Mouse (Mus musculus) megakaryocyte-erythroid progenitor cell, adult 5-6 weeks (primary cell): Measurements from ENCODE around the gene Cyp21a1. TPM values are rescaled to one million over a fixed set of nuclear protein-coding genes. Genes with fewer than 3 reads are reported as not detected.

Experiments
- total RNA-seq, 2 experiments: library from RNA; stranded (forward) in 1 of 2; stranded (reverse) in 1 of 2; fragments of 200-1000, 215-1000 nt in 1 of 2; fragments of >200 nt in 1 of 2; fragmentation: Nextera tagmentation in 1 of 2; gene quantifications; 2 replicates each; pipeline ENCODE4 v1.2.3; 2014 to 2017

Gene Cyp21a1
- total RNA-seq, 2 experiments from 2014 or later = not detected

Other genes with a start within 250 kb of the Cyp21a1 start
Only the 30 nearest of the 34 such genes appear.
- gene Gpsm3, start 214.8 kb downstream of the Cyp21a1 start, total RNA-seq (2014; fragmentation: Nextera tagmentation) = 28.0 and 33.0 TPM in 2 replicates
- 7.8 and 11.2 TPM in 2 replicates for gene Gpsm3, start 214.8 kb downstream of the Cyp21a1 start, total RNA-seq (2017)
- 31.1 and 31.3 TPM in 2 replicates for gene Pbx2, start 213.3 kb downstream of the Cyp21a1 start, total RNA-seq (2014; fragmentation: Nextera tagmentation)
- gene Pbx2, start 213.3 kb downstream of the Cyp21a1 start, total RNA-seq (2017) = 23.2 and 31.1 TPM in 2 replicates
- 2.6 and 6.6 TPM in 2 replicates for gene Ager, start 206.7 kb downstream of the Cyp21a1 start, total RNA-seq (2014; fragmentation: Nextera tagmentation)
- 0.57 TPM in 1 of 2 replicates, not detected in the other for gene Ager, start 206.7 kb downstream of the Cyp21a1 start, total RNA-seq (2017)
- gene Rnf5, start 200.9 kb downstream of the Cyp21a1 start, total RNA-seq (2014; fragmentation: Nextera tagmentation) = 46.9 and 66.2 TPM in 2 replicates
- gene Rnf5, start 200.9 kb downstream of the Cyp21a1 start, total RNA-seq (2017) = 13.4 and 20.0 TPM in 2 replicates
- 76.3 and 104 TPM in 2 replicates for gene Agpat1, start 200.3 kb downstream of the Cyp21a1 start, total RNA-seq (2014; fragmentation: Nextera tagmentation)
- gene Agpat1, start 200.3 kb downstream of the Cyp21a1 start, total RNA-seq (2017) = 19.0 and 51.2 TPM in 2 replicates
- 0.96 and 2.1 TPM in 2 replicates for gene Egfl8, start 188.6 kb downstream of the Cyp21a1 start, total RNA-seq (2014; fragmentation: Nextera tagmentation)
- gene Egfl8, start 188.6 kb downstream of the Cyp21a1 start, total RNA-seq (2017) = 2.6 TPM in 1 of 2 replicates, not detected in the other
- 31.3 and 35.4 TPM in 2 replicates for gene Ppt2, start 176.1 kb downstream of the Cyp21a1 start, total RNA-seq (2014; fragmentation: Nextera tagmentation)
- gene Ppt2, start 176.1 kb downstream of the Cyp21a1 start, total RNA-seq (2017) = 10.4 and 17.0 TPM in 2 replicates
- 0.59 TPM in 1 of 2 replicates, not detected in the other for gene Prrt1, start 175.0 kb downstream of the Cyp21a1 start, total RNA-seq (2014; fragmentation: Nextera tagmentation)
- 0.75 TPM in 1 of 2 replicates, not detected in the other for gene Prrt1, start 175.0 kb downstream of the Cyp21a1 start, total RNA-seq (2017)
- gene Fkbpl, start 159.8 kb downstream of the Cyp21a1 start, total RNA-seq (2014; fragmentation: Nextera tagmentation) = 5.5 TPM in 2 replicates
- gene Fkbpl, start 159.8 kb downstream of the Cyp21a1 start, total RNA-seq (2017) = 14.7 and 26.2 TPM in 2 replicates
- gene Atf6b, start 157.4 kb downstream of the Cyp21a1 start, total RNA-seq (2014; fragmentation: Nextera tagmentation) = 20.6 and 31.3 TPM in 2 replicates
- 8.7 and 11.5 TPM in 2 replicates for gene Atf6b, start 157.4 kb downstream of the Cyp21a1 start, total RNA-seq (2017)
- not detected in 2 replicates for gene Tnxb, start 134.0 kb downstream of the Cyp21a1 start, total RNA-seq (2014; fragmentation: Nextera tagmentation)
- not detected in 2 replicates for gene Tnxb, start 134.0 kb downstream of the Cyp21a1 start, total RNA-seq (2017)
- gene C4b, start 60.7 kb downstream of the Cyp21a1 start, total RNA-seq (2014; fragmentation: Nextera tagmentation) = not detected in 2 replicates
- gene C4b, start 60.7 kb downstream of the Cyp21a1 start, total RNA-seq (2017) = not detected in 2 replicates
- 26.8 and 48.2 TPM in 2 replicates for gene Stk19, start 32.4 kb upstream of the Cyp21a1 start, total RNA-seq (2014; fragmentation: Nextera tagmentation)
- 14.8 and 30.6 TPM in 2 replicates for gene Stk19, start 32.4 kb upstream of the Cyp21a1 start, total RNA-seq (2017)
- gene Dxo, start 32.5 kb upstream of the Cyp21a1 start, total RNA-seq (2014; fragmentation: Nextera tagmentation) = 60.8 and 63.4 TPM in 2 replicates
- 24.4 and 28.1 TPM in 2 replicates for gene Dxo, start 32.5 kb upstream of the Cyp21a1 start, total RNA-seq (2017)
- 57.6 and 64.6 TPM in 2 replicates for gene Skiv2l, start 45.6 kb upstream of the Cyp21a1 start, total RNA-seq (2014; fragmentation: Nextera tagmentation)
- gene Skiv2l, start 45.6 kb upstream of the Cyp21a1 start, total RNA-seq (2017) = 21.0 and 24.2 TPM in 2 replicates
- gene Nelfe, start 45.8 kb upstream of the Cyp21a1 start, total RNA-seq (2014; fragmentation: Nextera tagmentation) = 59.5 and 64.1 TPM in 2 replicates
- gene Nelfe, start 45.8 kb upstream of the Cyp21a1 start, total RNA-seq (2017) = 21.0 and 29.6 TPM in 2 replicates
- not detected in 2 replicates for gene Cfb, start 58.0 kb upstream of the Cyp21a1 start, total RNA-seq (2014; fragmentation: Nextera tagmentation)
- not detected in 2 replicates for gene Cfb, start 58.0 kb upstream of the Cyp21a1 start, total RNA-seq (2017)
- 8.0 and 9.4 TPM in 2 replicates for gene Zbtb12, start 74.9 kb upstream of the Cyp21a1 start, total RNA-seq (2014; fragmentation: Nextera tagmentation)
- gene Zbtb12, start 74.9 kb upstream of the Cyp21a1 start, total RNA-seq (2017) = 4.7 and 10.1 TPM in 2 replicates
- not detected in 2 replicates for gene Gm20547, start 77.5 kb upstream of the Cyp21a1 start, total RNA-seq (2014; fragmentation: Nextera tagmentation)
- not detected in 2 replicates for gene Gm20547, start 77.5 kb upstream of the Cyp21a1 start, total RNA-seq (2017)
- gene C2, start 93.7 kb upstream of the Cyp21a1 start, total RNA-seq (2014; fragmentation: Nextera tagmentation) = 8.6 TPM in 1 of 2 replicates, not detected in the other
- gene C2, start 93.7 kb upstream of the Cyp21a1 start, total RNA-seq (2017) = 5.7 and 7.4 TPM in 2 replicates
- gene Ehmt2, start 93.9 kb upstream of the Cyp21a1 start, total RNA-seq (2014; fragmentation: Nextera tagmentation) = 86.2 and 86.5 TPM in 2 replicates
- gene Ehmt2, start 93.9 kb upstream of the Cyp21a1 start, total RNA-seq (2017) = 72.7 and 83.8 TPM in 2 replicates
- gene Slc44a4, start 109.9 kb upstream of the Cyp21a1 start, total RNA-seq (2014; fragmentation: Nextera tagmentation) = not detected in 2 replicates
- gene Slc44a4, start 109.9 kb upstream of the Cyp21a1 start, total RNA-seq (2017) = not detected in 2 replicates
- 5.2 and 7.0 TPM in 2 replicates for gene Neu1, start 126.7 kb upstream of the Cyp21a1 start, total RNA-seq (2014; fragmentation: Nextera tagmentation)
- 3.7 and 5.4 TPM in 2 replicates for gene Neu1, start 126.7 kb upstream of the Cyp21a1 start, total RNA-seq (2017)
- gene Hspa1b, start 154.7 kb upstream of the Cyp21a1 start, total RNA-seq (2014; fragmentation: Nextera tagmentation) = 13.6 and 28.5 TPM in 2 replicates
- gene Hspa1b, start 154.7 kb upstream of the Cyp21a1 start, total RNA-seq (2017) = 62.5 and 83.5 TPM in 2 replicates
- not detected in 2 replicates for gene Gm20481, start 165.4 kb upstream of the Cyp21a1 start, total RNA-seq (2014; fragmentation: Nextera tagmentation)
- gene Gm20481, start 165.4 kb upstream of the Cyp21a1 start, total RNA-seq (2017) = not detected in 2 replicates
- gene Hspa1a, start 167.6 kb upstream of the Cyp21a1 start, total RNA-seq (2014; fragmentation: Nextera tagmentation) = 6.5 and 10.1 TPM in 2 replicates
- gene Hspa1a, start 167.6 kb upstream of the Cyp21a1 start, total RNA-seq (2017) = 30.2 and 43.3 TPM in 2 replicates
- not detected in 2 replicates for gene Hspa1l, start 168.1 kb upstream of the Cyp21a1 start, total RNA-seq (2014; fragmentation: Nextera tagmentation)
- gene Hspa1l, start 168.1 kb upstream of the Cyp21a1 start, total RNA-seq (2017) = not detected in 2 replicates
- gene Lsm2, start 177.3 kb upstream of the Cyp21a1 start, total RNA-seq (2014; fragmentation: Nextera tagmentation) = 269 and 281 TPM in 2 replicates
- gene Lsm2, start 177.3 kb upstream of the Cyp21a1 start, total RNA-seq (2017) = 34.8 and 79.7 TPM in 2 replicates
- 137 and 213 TPM in 2 replicates for gene Vars, start 196.4 kb upstream of the Cyp21a1 start, total RNA-seq (2014; fragmentation: Nextera tagmentation)
- 226 and 342 TPM in 2 replicates for gene Vars, start 196.4 kb upstream of the Cyp21a1 start, total RNA-seq (2017)
- gene Vwa7, start 212.0 kb upstream of the Cyp21a1 start, total RNA-seq (2014; fragmentation: Nextera tagmentation) = 0.31 and 0.54 TPM in 2 replicates
- 0.15 and 0.19 TPM in 2 replicates for gene Vwa7, start 212.0 kb upstream of the Cyp21a1 start, total RNA-seq (2017)